Comparison of ENCODE assay signal across 24 mouse cellular contexts in the genomic region with DNA sequence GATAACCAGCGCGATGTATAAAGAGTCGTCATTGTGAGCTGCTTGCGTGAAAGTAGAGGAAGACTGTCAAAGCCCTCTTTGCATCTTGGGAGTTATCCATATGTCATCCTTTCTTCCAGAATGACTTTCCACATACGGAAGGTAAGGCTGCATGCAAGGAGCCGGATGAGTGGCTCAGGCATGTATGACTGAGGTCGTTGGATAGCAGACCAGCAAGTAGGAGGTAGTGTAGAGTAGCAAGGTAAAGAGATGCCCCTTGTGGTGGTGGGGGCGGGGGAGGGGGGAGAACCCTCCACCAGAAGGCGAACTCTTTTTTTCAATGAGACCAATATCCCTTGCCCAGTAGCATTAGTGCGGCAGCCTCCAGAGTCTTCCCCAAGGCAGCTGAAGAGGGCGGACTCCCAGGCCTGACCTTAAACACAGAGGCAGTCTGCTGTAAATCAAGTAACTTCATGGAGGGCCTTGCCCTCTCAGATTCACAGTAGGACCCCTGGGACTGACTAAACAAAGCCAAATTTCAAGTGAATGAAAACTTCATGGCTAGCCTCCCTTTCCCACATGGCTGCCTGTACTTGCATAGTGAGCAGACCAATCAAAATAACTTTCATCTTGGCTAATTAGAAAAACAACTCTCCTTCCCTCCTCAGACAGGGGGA. TPM values are rescaled to one million over a fixed set of nuclear protein-coding genes. Genes with fewer than 3 reads are reported as not detected.
DNase-seq lines count a peak whose midpoint lies in the region; ATAC-seq and TF ChIP-seq lines count a peak whose summit lies in the region.
"Had no signal": no experiment of that assay in that cellular context is flagged by ENCODE, and none has a peak within 500 bp of the region (broad histone marks: within the 10 kb centered on the region; RNA-seq: fewer than 3 reads in every experiment).

No protein-coding gene starts in this region.

- peak; percentile 67 for DNase-seq in kidney, postnatal 0 days (ENCODE audit: low spot score)
- no peak for DNase-seq in kidney, adult 9 months
- DNase-seq in embryo, embryonic 10.5 days (ENCODE audit: low spot score): peak; percentile 65
- peak; percentile 54 for DNase-seq in forelimb bud, embryonic 11.5 days (ENCODE audit: low read depth, low spot score)
- DNase-seq in spleen, postnatal 10 days (ENCODE audit: low spot score in 2 of 2): no peak
- DNase-seq in left cerebral cortex, postnatal 14 days (ENCODE audit: low spot score in 2 of 2): no peak
- DNase-seq: adrenal gland, postnatal 14 days; cerebellum, adult 11-12 months; cerebellum, postnatal 25 days; gastrocnemius, postnatal 25 days; heart, adult 2 months; lung, adult 18-20 months; right cerebral cortex, postnatal 14 days; spleen, adult 18-20 months; thymus, adult 18-20 months had no signal

- H3K36me3 ChIP-seq in kidney, postnatal 0 days (ENCODE audit: insufficient read depth, low read length): no peaks in the 10 kb centered on the region
- H3K36me3 ChIP-seq in neural tube, embryonic 12.5 days: no peaks in the 10 kb centered on the region
- H3K36me3 ChIP-seq: embryonic facial prominence, embryonic 13.5 days; forebrain, embryonic 15.5 days; heart, embryonic 15.5 days; stomach, embryonic 15.5 days had no signal

- no peak overlapping the region for H3K4me2 ChIP-seq in kidney, postnatal 0 days (ENCODE audit: low read length)
- no peak overlapping the region for H3K4me2 ChIP-seq in neural tube, embryonic 12.5 days (replicated peaks)
- H3K4me2 ChIP-seq: embryonic facial prominence, embryonic 13.5 days; forebrain, embryonic 15.5 days; heart, embryonic 15.5 days; liver, embryonic 11.5 days; stomach, embryonic 15.5 days had no signal

- no peak for TF ChIP-seq CTCF in kidney, postnatal 0 days (IDR thresholded peaks at IDR 0.05; ENCODE audit: low read depth)

- H3K27me3 ChIP-seq in kidney, postnatal 0 days (ENCODE audit: insufficient read depth, low read length): no peaks in the 10 kb centered on the region
- H3K27me3 ChIP-seq in neural tube, embryonic 12.5 days (replicated peaks): no peaks in the 10 kb centered on the region
- H3K27me3 ChIP-seq: CH12.LX; embryonic facial prominence, embryonic 13.5 days; forebrain, embryonic 15.5 days; heart, embryonic 15.5 days; stomach, embryonic 15.5 days had no signal

- H3K4me1 ChIP-seq in kidney, postnatal 0 days (replicated peaks; ENCODE audit: insufficient read depth, low read length): no peaks in the 10 kb centered on the region
- peaks cover 7% of the 10 kb centered on the region for H3K4me1 ChIP-seq in neural tube, embryonic 12.5 days
- H3K4me1 ChIP-seq: forebrain, embryonic 15.5 days; stomach, embryonic 15.5 days had no signal

- H3K27ac ChIP-seq in kidney, postnatal 0 days: no peak overlapping the region
- H3K27ac ChIP-seq in neural tube, embryonic 12.5 days: no peak overlapping the region
- H3K27ac ChIP-seq: embryonic facial prominence, embryonic 13.5 days; forebrain, embryonic 15.5 days; heart, adult 2 months; heart, embryonic 15.5 days; stomach, embryonic 15.5 days had no signal

- 49% methylated on average over 11 of the region's 11 CpGs for WGBS in kidney, postnatal 0 days
- 41% methylated on average over 11 of the region's 11 CpGs for WGBS in neural tube, embryonic 12.5 days

- no peaks in the 10 kb centered on the region for H3K9me3 ChIP-seq in kidney, postnatal 0 days (replicated peaks; ENCODE audit: low read length)
- H3K9me3 ChIP-seq in neural tube, embryonic 12.5 days: no peaks in the 10 kb centered on the region
- H3K9me3 ChIP-seq: embryonic facial prominence, embryonic 13.5 days; forebrain, embryonic 15.5 days; heart, embryonic 15.5 days; stomach, embryonic 15.5 days had no signal

- no peak overlapping the region for H3K4me3 ChIP-seq in kidney, postnatal 0 days (replicated peaks; ENCODE audit: low read depth, low read length)
- no peak overlapping the region for H3K4me3 ChIP-seq in neural tube, embryonic 12.5 days
- H3K4me3 ChIP-seq: embryonic facial prominence, embryonic 13.5 days; forebrain, embryonic 15.5 days; heart, adult 2 months; heart, embryonic 15.5 days; megakaryocyte, embryonic 14.5 days; stomach, embryonic 15.5 days had no signal

- intact Hi-C loops in left cerebral cortex, postnatal 14 days (cut with DNase I): no loop called here

- H3K9ac ChIP-seq in kidney, postnatal 0 days (ENCODE audit: low read depth, low read length): no peak overlapping the region
- H3K9ac ChIP-seq in neural tube, embryonic 12.5 days: no peak overlapping the region
- H3K9ac ChIP-seq: embryonic facial prominence, embryonic 13.5 days; forebrain, embryonic 15.5 days; heart, embryonic 15.5 days; stomach, embryonic 15.5 days had no signal

- no peak for ATAC-seq in kidney, postnatal 0 days (replicated peaks; ENCODE audit: low FRiP score, low read depth)
- ATAC-seq in neural tube, embryonic 12.5 days (ENCODE audit: low FRiP score, low read depth): peak; percentile 77
- ATAC-seq: forebrain, embryonic 15.5 days; midbrain, embryonic 16.5 days had no signal

RNA-seq across cellular contexts. Expression of gene Pdzd2, which starts 22.7 kb away (rescaled TPM):
- 17.1 and 19.1 TPM in 2 replicates for polyA plus RNA-seq in kidney, postnatal 0 days (2015; fragmentation: Nextera tagmentation; extraction: Ambion mirVana)
- polyA plus RNA-seq in neural tube, embryonic 12.5 days (2016; fragmentation: Nextera tagmentation; extraction: Ambion mirVana): 7.3 and 9.0 TPM in 2 replicates
- 10 to 100 TPM; 81.5 to 91.1 TPM for total RNA-seq in left cerebral cortex, postnatal 14 days (2021)

Comparison
In these comparisons a context has a peak if more than half of its experiments do, and no peak if none do; other contexts are left out.
1. DNase-seq: peak in kidney, postnatal 0 days (single experiment), embryo, embryonic 10.5 days (single experiment) and forelimb bud, embryonic 11.5 days (single experiment); none in kidney, adult 9 months (single experiment), spleen, postnatal 10 days (0 of 2) and left cerebral cortex, postnatal 14 days (0 of 2).